Mouse (Mus musculus) small intestine, adult 2 months (tissue): ENCODE data around the gene Mypop.

Experiments
- CTCF ChIP-seq: fragments of 200-500 bp; IDR thresholded peaks from 2 replicates; pipeline ENCODE4 v1.5.1; 2012; ENCODE audit warnings: low read depth, mild to moderate bottlenecking, control low read depth, inconsistent platforms, low read length, moderate library complexity, mixed read lengths; ENCODE audit not compliant: insufficient replicate concordance, insufficient read length; ENCODE audit errors: extremely low read depth
- POLR2A ChIP-seq: fragments of 200-500 bp; IDR thresholded peaks from 2 replicates; pipeline ENCODE4 v1.6.1; 2012; ENCODE audit warnings: low read depth, mild to moderate bottlenecking, control low read depth, inconsistent platforms, low read length, moderate library complexity

DNA sequence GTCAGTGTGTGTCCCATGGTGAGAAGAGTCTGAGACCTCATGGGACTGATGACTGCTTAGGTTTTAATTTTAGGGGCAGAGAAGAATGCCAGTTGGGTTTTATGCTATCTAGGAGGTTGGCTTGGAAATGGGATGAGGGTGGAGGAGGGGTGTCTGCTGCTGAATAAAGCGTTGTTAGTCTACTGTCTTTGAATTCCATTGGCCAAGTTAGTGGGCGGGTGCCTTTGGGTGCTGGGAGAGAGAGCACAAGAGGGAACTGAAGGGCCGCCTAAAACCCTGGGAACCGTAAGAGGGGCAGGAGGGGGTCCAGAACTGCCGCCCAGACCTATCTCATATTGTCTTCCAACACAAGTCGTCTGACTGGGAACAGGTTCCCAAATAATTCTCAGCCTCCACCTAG is 2.3 kb upstream of the Mypop start:
- no peak for TF ChIP-seq CTCF
- no peak for TF ChIP-seq POLR2A
